Mouse (Mus musculus) heart, embryonic 13.5 days (tissue): ENCODE measurements around the gene Adat3. TPM values are rescaled to one million over a fixed set of nuclear protein-coding genes. Genes with fewer than 3 reads are reported as not detected.
A peak's percentile ranks its signal among the peaks of the same experiment; 100 is the strongest.

Experiments
- ATAC-seq: fragments of 200-750 bp; cut with Nextera tagmentation; 2 replicates; pipeline ENCODE4 v1.8.0; 2017; ENCODE audit warnings: moderate TSS enrichment; ENCODE audit not compliant: insufficient number of reproducible peaks, low FRiP score, low TSS enrichment; ENCODE audit errors: extremely low read depth
- H3K27ac ChIP-seq: fragments of 300-500 bp; sonication (generic); replicated peaks from 2 replicates; pipeline ENCODE4 v1.5.1; 2015; ENCODE audit warnings: moderate library complexity, mild to moderate bottlenecking, inconsistent platforms
- H3K27me3 ChIP-seq: fragments of 300-500 bp; sonication (generic); replicated peaks from 2 replicates; pipeline ENCODE4 v1.6.1; 2015; ENCODE audit warnings: mild to moderate bottlenecking, inconsistent platforms
- H3K36me3 ChIP-seq: fragments of 300-500 bp; sonication (generic); 2 replicates; pipeline ENCODE4 v1.6.1; 2015; ENCODE audit warnings: mild to moderate bottlenecking, inconsistent platforms
- H3K4me1 ChIP-seq: fragments of 300-500 bp; sonication (generic); 2 replicates; pipeline ENCODE4 v1.6.1; 2015; ENCODE audit warnings: inconsistent platforms
- H3K4me2 ChIP-seq: fragments of 300-500 bp; sonication (generic); 2 replicates; pipeline ENCODE4 v1.6.1; 2015; ENCODE audit warnings: inconsistent platforms, mild to moderate bottlenecking, moderate library complexity
- H3K4me3 ChIP-seq: fragments of 300-500 bp; sonication (generic); 2 replicates; pipeline ENCODE4 v1.5.1; 2015; ENCODE audit warnings: moderate library complexity, mild to moderate bottlenecking, inconsistent platforms
- H3K9ac ChIP-seq: fragments of 300-500 bp; sonication (generic); 2 replicates; pipeline ENCODE4 v1.6.1; 2015; ENCODE audit warnings: inconsistent platforms, mild to moderate bottlenecking, moderate library complexity
- H3K9me3 ChIP-seq: fragments of 300-500 bp; sonication (generic); 2 replicates; pipeline ENCODE4 v1.6.1; 2016; ENCODE audit warnings: inconsistent platforms
- WGBS: fragments of 180-500 bp; shearing (Covaris S2); methylation state at CpG from one replicate; pipeline ENCODE4 v1.1.7; 2015; ENCODE audit warnings: mixed read lengths; 5-methylcytosine and 5-hydroxymethylcytosine counted together
- polyA plus RNA-seq: library from polyadenylated mRNA; unstranded; fragments of >200 nt; fragmentation: Nextera tagmentation; extraction: Ambion mirVana; gene quantifications from 2 replicates; pipeline ENCODE4 v1.2.1, GENCODE M21; 2015

The Adat3 gene
- polyA plus RNA-seq: 4.4 and 5.6 TPM in 2 replicates

GRCm38 (mm10) chr10:80602698-80603325, at the start of gene Adat3, which contains the start of gene Scamp4:
TSS of gene Adat3 (plus strand) at chr10:80602880.
TSS of gene Scamp4 (plus strand) at chr10:80602872.
- ATAC-seq: peak; percentile 80
- Histone ChIP-seq H3K27me3 (no peaks in the 10 kb centered on the region), H3K27ac (peak within 1 kb of the TSS; percentile 87), H3K4me3 (peak within 1 kb of the TSS; percentile 87), H3K9ac (peak within 1 kb of the TSS; percentile 89), H3K36me3 (peaks cover 21% of the 10 kb centered on the region), H3K9me3 (no peaks in the 10 kb centered on the region), H3K4me2 (peak within 1 kb of the TSS; percentile 94), H3K4me1 (peaks cover 30% of the 10 kb centered on the region)
- under 1% methylated on average over 54 of the region's 54 CpGs for WGBS

- WGBS: 49% methylated on average over 8 of the region's 8 CpGs
- no peaks in the 10 kb centered on the region for H3K9me3 ChIP-seq
- peaks cover 24% of the 10 kb centered on the region for H3K36me3 ChIP-seq
- no peaks in the 10 kb centered on the region for H3K27me3 ChIP-seq
- ATAC-seq: no peak
- H3K4me2 ChIP-seq: peak overlapping the region; percentile 22; the same call in 1 of the 2 replicates
- peak overlapping the region; percentile 34; the same call in 1 of the 2 replicates for H3K27ac ChIP-seq
- H3K4me1 ChIP-seq: peaks cover 47% of the 10 kb centered on the region
- peak overlapping the region; percentile 64 for H3K9ac ChIP-seq
- H3K4me3 ChIP-seq: no peak overlapping the region
Observed at GRCm38 (mm10) chr10:80553575-80553974, 49.1 kb upstream of the Adat3 start.

- peaks cover 47% of the 10 kb centered on the region for H3K4me1 ChIP-seq
- H3K36me3 ChIP-seq: peaks cover 19% of the 10 kb centered on the region
- no peak for ATAC-seq
- no peaks in the 10 kb centered on the region for H3K9me3 ChIP-seq
- peak overlapping the region; percentile 34; the same call in 1 of the 2 replicates for H3K27ac ChIP-seq
- 57% methylated on average over 6 of the region's 6 CpGs for WGBS
- no peaks in the 10 kb centered on the region for H3K27me3 ChIP-seq
- H3K4me3 ChIP-seq: no peak overlapping the region
- peak overlapping the region; percentile 22; the same call in 1 of the 2 replicates for H3K4me2 ChIP-seq
- peak overlapping the region; percentile 64 for H3K9ac ChIP-seq
Observed at GRCm38 (mm10) chr10:80553997-80554396, 48.7 kb upstream of the Adat3 start.

GRCm38 (mm10) chr10:80557346-80557965, 45.2 kb upstream of the Adat3 start:
- H3K9me3 ChIP-seq: no peaks in the 10 kb centered on the region
- no peak for ATAC-seq
- H3K27me3 ChIP-seq: no peaks in the 10 kb centered on the region
- peak overlapping the region; percentile 30; the same call in 1 of the 2 replicates for H3K9ac ChIP-seq
- H3K4me1 ChIP-seq: peaks cover 70% of the 10 kb centered on the region
- H3K36me3 ChIP-seq: no peaks in the 10 kb centered on the region
- no peak overlapping the region for H3K4me3 ChIP-seq
- no peak overlapping the region for H3K4me2 ChIP-seq
- H3K27ac ChIP-seq: no peak overlapping the region
- 28% methylated on average over 5 of the region's 5 CpGs for WGBS

- Histone ChIP-seq H3K9me3 (no peaks in the 10 kb centered on the region), H3K27me3 (no peaks in the 10 kb centered on the region), H3K4me1 (peaks cover 52% of the 10 kb centered on the region), H3K9ac (0 out of 2 replicates have a peak overlapping the region, but pooled peaks have one; percentile 28), H3K27ac (no peak overlapping the region), H3K4me3 (no peak overlapping the region), H3K4me2 (peak overlapping the region; percentile 96; the same call in 1 of the 2 replicates), H3K36me3 (no peaks in the 10 kb centered on the region)
- WGBS: 92% methylated on average over 7 of the region's 7 CpGs
- no peak for ATAC-seq
Observed at GRCm38 (mm10) chr10:80559431-80559830, 43.2 kb upstream of the Adat3 start.

GRCm38 (mm10) chr10:80560621-80561020, 42.1 kb upstream of the Adat3 start:
- Histone ChIP-seq H3K9ac (peak overlapping the region; percentile 91), H3K36me3 (peaks cover 2% of the 10 kb centered on the region; the same call in 1 of the 2 replicates), H3K27ac (0 out of 2 replicates have a peak overlapping the region, but pooled peaks have one; percentile 91), H3K4me3 (peak overlapping the region; percentile 100), H3K4me1 (peaks cover 46% of the 10 kb centered on the region), H3K27me3 (no peaks in the 10 kb centered on the region), H3K9me3 (no peaks in the 10 kb centered on the region), H3K4me2 (peak overlapping the region; percentile 96)
- WGBS: 1% methylated on average over 13 of the region's 13 CpGs
- no peak for ATAC-seq

- Histone ChIP-seq H3K27me3 (no peaks in the 10 kb centered on the region), H3K4me1 (peaks cover 48% of the 10 kb centered on the region), H3K9ac (peak within 1 kb of the TSS; percentile 91), H3K4me3 (peak within 1 kb of the TSS; percentile 100), H3K4me2 (peak within 1 kb of the TSS; percentile 96), H3K9me3 (no peaks in the 10 kb centered on the region), H3K36me3 (peaks cover 4% of the 10 kb centered on the region; the same call in 1 of the 2 replicates), H3K27ac (peak within 1 kb of the TSS; percentile 91)
- ATAC-seq: peak; percentile 66; the same call in 1 of the 2 replicates
- under 1% methylated on average over 72 of the region's 72 CpGs for WGBS
Observed at GRCm38 (mm10) chr10:80561116-80561944, 41.4 kb upstream of the Adat3 start, which contains the start of gene Rexo1. TSS of gene Rexo1 (minus strand) at chr10:80561560.

- H3K4me2 ChIP-seq: no peak overlapping the region
Observed at GRCm38 (mm10) chr10:80566375-80567092, 36.1 kb upstream of the Adat3 start.

GRCm38 (mm10) chr10:80568876-80569275, 33.8 kb upstream of the Adat3 start:
- Histone ChIP-seq H3K4me2 (no peak overlapping the region), H3K36me3 (peaks cover 20% of the 10 kb centered on the region), H3K4me1 (peaks cover 55% of the 10 kb centered on the region), H3K27ac (no peak overlapping the region), H3K4me3 (no peak overlapping the region), H3K9me3 (no peaks in the 10 kb centered on the region), H3K9ac (no peak overlapping the region), H3K27me3 (no peaks in the 10 kb centered on the region)
- ATAC-seq: no peak
- 93% methylated on average over 29 of the region's 29 CpGs for WGBS

More at GRCm38 (mm10) chr10:80566375-80567092, 36.1 kb upstream of the Adat3 start:
- Histone ChIP-seq H3K9me3 (no peaks in the 10 kb centered on the region), H3K4me3 (no peak overlapping the region), H3K9ac (peak overlapping the region; percentile 14; the same call in 1 of the 2 replicates), H3K4me1 (peaks cover 36% of the 10 kb centered on the region), H3K27me3 (no peaks in the 10 kb centered on the region), H3K36me3 (peaks cover 20% of the 10 kb centered on the region), H3K27ac (no peak overlapping the region)
- no peak for ATAC-seq
- 25% methylated on average over 17 of the region's 17 CpGs for WGBS

GRCm38 (mm10) chr10:80569664-80570066, 33.0 kb upstream of the Adat3 start:
- H3K9ac ChIP-seq: peak overlapping the region; percentile 77

More at GRCm38 (mm10) chr10:80569664-80570066, 33.0 kb upstream of the Adat3 start:
- no peak overlapping the region for H3K27ac ChIP-seq
- H3K9me3 ChIP-seq: no peaks in the 10 kb centered on the region
- ATAC-seq: no peak; the same call in 1 of the 2 replicates
- peak overlapping the region; percentile 59 for H3K4me2 ChIP-seq
- WGBS: 30% methylated on average over 10 of the region's 10 CpGs
- peaks cover 20% of the 10 kb centered on the region for H3K36me3 ChIP-seq
- peak overlapping the region; percentile 36 for H3K4me3 ChIP-seq
- peaks cover 63% of the 10 kb centered on the region for H3K4me1 ChIP-seq
- no peaks in the 10 kb centered on the region for H3K27me3 ChIP-seq
